Mouse (Mus musculus): ENCODE measurements around the gene Rhbdf2.

DNA sequence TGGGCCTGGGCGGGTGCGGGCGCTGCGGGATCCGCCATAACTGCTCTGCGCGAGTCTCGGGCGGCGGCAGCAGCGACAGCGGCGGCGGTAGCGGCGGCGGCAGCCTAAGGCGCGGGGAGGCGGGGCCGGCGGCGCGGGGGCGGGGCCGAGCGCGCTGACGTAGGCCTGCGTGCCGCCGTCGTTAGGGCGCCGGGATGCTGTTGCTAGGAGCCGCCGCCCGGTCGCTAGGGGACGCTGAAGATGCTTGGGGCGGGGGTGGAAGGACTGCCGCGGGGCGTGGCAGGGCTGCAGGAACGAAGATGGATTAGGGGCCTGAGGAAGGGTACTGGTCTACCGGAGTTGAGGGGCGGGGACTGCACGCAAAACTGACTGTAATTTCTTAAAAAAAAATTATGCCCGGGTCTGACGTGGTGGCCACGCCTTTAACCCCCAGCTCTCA is 45.4 kb downstream of the Rhbdf2 start, which contains the start of gene Ube2o:
- TF ChIP-seq POLR2A (IDR thresholded peaks at IDR 0.05; ENCODE audit: low read depth, low read length) (peak; percentile 69; the same call in 1 of the 2 replicates), CTCF (IDR thresholded peaks at IDR 0.05; ENCODE audit: borderline replicate concordance, insufficient read depth, low read length) (0 out of 2 replicates have a peak, but pooled peaks have one; percentile 11)

Data from embryonic fibroblast, embryonic 13.5 days (primary cell).